Mouse (Mus musculus) cerebellum, adult 18-20 months (tissue): ENCODE measurements around the gene Dnajb7.
A peak's percentile ranks its signal among the peaks of the same experiment; 100 is the strongest.

ENCODE experiments used
- DNase-seq, 2 experiments: peaks; one replicate each; pipeline ENCODE4 v3.0.0; 2021

Dnajb7 gene

GRCm38 (mm10) chr15:81408199-81408598 is at the start of gene Dnajb7:
Gene Dnajb7 (minus strand): TSS chr15:81408299.
- no peak for DNase-seq

GRCm38 (mm10) chr15:81448463-81448862 is 40.4 kb upstream of the Dnajb7 start:
- peak; percentile 65 to 75 for DNase-seq

- DNase-seq = no peak
These were observed 31.1 kb upstream of the Dnajb7 start for GRCm38 (mm10) chr15:81439236-81439635.

GRCm38 (mm10) chr15:81438345-81438744 is 30.2 kb upstream of the Dnajb7 start:
- DNase-seq = no peak

- no peak for DNase-seq
These were observed 23.1 kb upstream of the Dnajb7 start for GRCm38 (mm10) chr15:81431195-81431594.

- DNase-seq = no peak
These were observed 19.8 kb upstream of the Dnajb7 start for GRCm38 (mm10) chr15:81427947-81428346.

GRCm38 (mm10) chr15:81425311-81425710 is 17.2 kb upstream of the Dnajb7 start:
- no peak for DNase-seq

GRCm38 (mm10) chr15:81422156-81422681 is 14.1 kb upstream of the Dnajb7 start:
- no peak for DNase-seq

GRCm38 (mm10) chr15:81421454-81421853 is 13.4 kb upstream of the Dnajb7 start:
- no peak for DNase-seq

- DNase-seq = no peak
These were observed 10.0 kb upstream of the Dnajb7 start for GRCm38 (mm10) chr15:81418065-81418464.

- peak in 1 of 2 experiments; percentile 4 for DNase-seq
These were observed 8.7 kb upstream of the Dnajb7 start for GRCm38 (mm10) chr15:81416763-81417310.

- DNase-seq = no peak
These were observed 3.1 kb downstream of the Dnajb7 start for GRCm38 (mm10) chr15:81405008-81405407.

- peak; percentile 92 to 99 for DNase-seq
These were observed 8.3 kb downstream of the Dnajb7 start, which contains the start of the genes St13 and Xpnpep3 for GRCm38 (mm10) chr15:81399638-81400315. Gene St13 (minus strand): TSS chr15:81400077. Gene Xpnpep3 (plus strand): TSS chr15:81400138.

GRCm38 (mm10) chr15:81399297-81399637 is 8.8 kb downstream of the Dnajb7 start:
- no peak for DNase-seq

GRCm38 (mm10) chr15:81398189-81398588 is 9.9 kb downstream of the Dnajb7 start:
- DNase-seq = no peak

- no peak for DNase-seq
These were observed 13.7 kb downstream of the Dnajb7 start for GRCm38 (mm10) chr15:81394211-81394915.

GRCm38 (mm10) chr15:81392997-81393396 is 15.1 kb downstream of the Dnajb7 start:
- DNase-seq = peak; percentile 29 to 56

- DNase-seq = no peak
These were observed 21.8 kb downstream of the Dnajb7 start for GRCm38 (mm10) chr15:81386327-81386726.

- no peak for DNase-seq
These were observed 29.3 kb downstream of the Dnajb7 start for GRCm38 (mm10) chr15:81378845-81379244.

GRCm38 (mm10) chr15:81374621-81375020 is 33.5 kb downstream of the Dnajb7 start:
- no peak for DNase-seq

- no peak for DNase-seq
These were observed 37.7 kb downstream of the Dnajb7 start for GRCm38 (mm10) chr15:81370356-81370755.

GRCm38 (mm10) chr15:81368601-81369000 is 39.5 kb downstream of the Dnajb7 start:
- no peak for DNase-seq

GRCm38 (mm10) chr15:81366241-81366640 is 41.9 kb downstream of the Dnajb7 start:
- DNase-seq = no peak

GRCm38 (mm10) chr15:81365246-81365645 is 42.9 kb downstream of the Dnajb7 start:
- DNase-seq = no peak
